Mouse (Mus musculus) limb, embryonic 15.5 days (tissue): ENCODE data around the gene Ssh1. TPM values are rescaled to one million over a fixed set of nuclear protein-coding genes. Genes with fewer than 3 reads are reported as not detected.

ENCODE experiments used
- ATAC-seq: fragments of 200-750 bp; cut with Nextera tagmentation; 2 replicates; pipeline ENCODE4 v1.8.0; 2017; ENCODE audit warnings: low read depth, moderate TSS enrichment; ENCODE audit not compliant: insufficient number of reproducible peaks, low FRiP score, low TSS enrichment
- H3K27ac ChIP-seq: fragments of 300-500 bp; sonication (generic); 2 replicates; pipeline ENCODE4 v1.5.1; 2015; ENCODE audit warnings: moderate library complexity, mild to moderate bottlenecking, inconsistent platforms
- H3K27me3 ChIP-seq: fragments of 300-500 bp; sonication (generic); 2 replicates; pipeline ENCODE4 v1.6.1; 2015; ENCODE audit warnings: inconsistent platforms
- H3K36me3 ChIP-seq: fragments of 300-500 bp; sonication (generic); 2 replicates; pipeline ENCODE4 v1.6.1; 2015; ENCODE audit warnings: inconsistent platforms
- H3K4me1 ChIP-seq: fragments of 300-500 bp; sonication (generic); 2 replicates; pipeline ENCODE4 v1.6.1; 2015; ENCODE audit warnings: inconsistent platforms
- H3K4me2 ChIP-seq: fragments of 300-500 bp; sonication (generic); 2 replicates; pipeline ENCODE4 v1.6.1; 2015; ENCODE audit warnings: mild to moderate bottlenecking, inconsistent platforms
- H3K4me3 ChIP-seq: fragments of 300-500 bp; sonication (generic); 2 replicates; pipeline ENCODE4 v1.5.1; 2015; ENCODE audit warnings: mild to moderate bottlenecking, inconsistent platforms
- H3K9ac ChIP-seq: fragments of 300-500 bp; sonication (generic); 2 replicates; pipeline ENCODE4 v1.6.1; 2015; ENCODE audit warnings: inconsistent platforms
- H3K9me3 ChIP-seq: fragments of 300-500 bp; sonication (generic); 2 replicates; pipeline ENCODE4 v1.6.1; 2016; ENCODE audit warnings: inconsistent platforms
- WGBS: fragments of 180-500 bp; shearing (Covaris S2); methylation state at CpG from one replicate; pipeline ENCODE4 v1.1.7; 2015; 5-methylcytosine and 5-hydroxymethylcytosine counted together
- polyA plus RNA-seq: library from polyadenylated mRNA; unstranded; fragments of >200 nt; fragmentation: Nextera tagmentation; extraction: Ambion mirVana; gene quantifications from 2 replicates; pipeline ENCODE4 v1.2.1, GENCODE M21; 2015

The Ssh1 gene
- polyA plus RNA-seq, 1 experiment from 2014 or later = 13.2 TPM

GRCm38 (mm10) chr5:113976597-113976996 lies 17.1 kb downstream of the Ssh1 start:
- no peak for ATAC-seq
- 81% methylated on average over 8 of the region's 8 CpGs for WGBS
- H3K27me3 ChIP-seq = no peaks in the 10 kb centered on the region
- no peaks in the 10 kb centered on the region for H3K9me3 ChIP-seq
- H3K4me3 ChIP-seq = no peak overlapping the region
- H3K9ac ChIP-seq = no peak overlapping the region
- peaks cover 12% of the 10 kb centered on the region; the same call in 1 of the 2 replicates for H3K36me3 ChIP-seq
- peak overlapping the region; percentile 59; the same call in 1 of the 2 replicates for H3K27ac ChIP-seq
- H3K4me1 ChIP-seq = peaks cover 42% of the 10 kb centered on the region
- H3K4me2 ChIP-seq = no peak overlapping the region

GRCm38 (mm10) chr5:113975538-113976215 lies 18.0 kb downstream of the Ssh1 start:
- Histone ChIP-seq H3K27ac (no peak overlapping the region), H3K27me3 (no peaks in the 10 kb centered on the region), H3K4me3 (no peak overlapping the region), H3K4me1 (peaks cover 42% of the 10 kb centered on the region), H3K36me3 (peaks cover 6% of the 10 kb centered on the region; the same call in 1 of the 2 replicates), H3K9ac (no peak overlapping the region), H3K4me2 (no peak overlapping the region), H3K9me3 (no peaks in the 10 kb centered on the region)
- ATAC-seq = no peak
- WGBS = 61% methylated on average over 9 of the region's 9 CpGs

GRCm38 (mm10) chr5:113974576-113974975 lies 19.1 kb downstream of the Ssh1 start:
- H3K9me3 ChIP-seq = no peaks in the 10 kb centered on the region
- 60% methylated on average over 15 of the region's 15 CpGs for WGBS
- peaks cover 14% of the 10 kb centered on the region for H3K36me3 ChIP-seq
- H3K9ac ChIP-seq = no peak overlapping the region
- H3K4me1 ChIP-seq = peaks cover 37% of the 10 kb centered on the region
- H3K27ac ChIP-seq = no peak overlapping the region
- no peak overlapping the region for H3K4me3 ChIP-seq
- no peaks in the 10 kb centered on the region for H3K27me3 ChIP-seq
- no peak for ATAC-seq
- H3K4me2 ChIP-seq = no peak overlapping the region

- H3K4me2 ChIP-seq = no peak overlapping the region
- H3K4me1 ChIP-seq = peaks cover 37% of the 10 kb centered on the region
- WGBS = 83% methylated on average over 8 of the region's 8 CpGs
- no peak for ATAC-seq
- no peak overlapping the region for H3K9ac ChIP-seq
- no peak overlapping the region for H3K4me3 ChIP-seq
- no peak overlapping the region for H3K27ac ChIP-seq
- H3K9me3 ChIP-seq = no peaks in the 10 kb centered on the region
- H3K36me3 ChIP-seq = peaks cover 21% of the 10 kb centered on the region
- no peaks in the 10 kb centered on the region for H3K27me3 ChIP-seq
Observed at GRCm38 (mm10) chr5:113973790-113974189, 19.9 kb downstream of the Ssh1 start.

GRCm38 (mm10) chr5:113972589-113973515 lies 20.8 kb downstream of the Ssh1 start:
- Histone ChIP-seq H3K4me2 (no peak overlapping the region), H3K27ac (no peak overlapping the region; the same call in 1 of the 2 replicates)
- 22% methylated on average over 18 of the region's 18 CpGs for WGBS

GRCm38 (mm10) chr5:113971434-113971960 lies 22.2 kb downstream of the Ssh1 start:
- WGBS = 78% methylated on average over 10 of the region's 10 CpGs
- H3K9ac ChIP-seq = no peak overlapping the region
- peaks cover 33% of the 10 kb centered on the region for H3K36me3 ChIP-seq
- no peaks in the 10 kb centered on the region for H3K27me3 ChIP-seq
- no peak overlapping the region for H3K4me2 ChIP-seq
- H3K4me1 ChIP-seq = peaks cover 33% of the 10 kb centered on the region
- no peak overlapping the region for H3K4me3 ChIP-seq
- no peaks in the 10 kb centered on the region for H3K9me3 ChIP-seq
- no peak for ATAC-seq
- H3K27ac ChIP-seq = no peak overlapping the region

More at GRCm38 (mm10) chr5:113972589-113973515, 20.8 kb downstream of the Ssh1 start:
- no peak for ATAC-seq
- peaks cover 35% of the 10 kb centered on the region for H3K4me1 ChIP-seq
- H3K36me3 ChIP-seq = peaks cover 28% of the 10 kb centered on the region
- H3K4me3 ChIP-seq = no peak overlapping the region
- no peaks in the 10 kb centered on the region for H3K27me3 ChIP-seq
- no peak overlapping the region for H3K9ac ChIP-seq
- H3K9me3 ChIP-seq = no peaks in the 10 kb centered on the region

GRCm38 (mm10) chr5:113968371-113968770 lies 25.3 kb downstream of the Ssh1 start:
- Histone ChIP-seq H3K4me3 (no peak overlapping the region), H3K36me3 (peaks cover 64% of the 10 kb centered on the region), H3K4me1 (peaks cover 8% of the 10 kb centered on the region), H3K4me2 (no peak overlapping the region), H3K27ac (no peak overlapping the region), H3K9me3 (no peaks in the 10 kb centered on the region), H3K9ac (no peak overlapping the region), H3K27me3 (no peaks in the 10 kb centered on the region)
- ATAC-seq = no peak
- WGBS = 75% methylated on average over 11 of the region's 11 CpGs

GRCm38 (mm10) chr5:113966452-113967150 lies 27.1 kb downstream of the Ssh1 start:
- WGBS = 81% methylated on average over 13 of the region's 13 CpGs
- Histone ChIP-seq H3K4me2 (no peak overlapping the region), H3K4me3 (no peak overlapping the region), H3K9ac (no peak overlapping the region), H3K27ac (no peak overlapping the region), H3K36me3 (peaks cover 74% of the 10 kb centered on the region), H3K27me3 (no peaks in the 10 kb centered on the region), H3K4me1 (no peaks in the 10 kb centered on the region), H3K9me3 (no peaks in the 10 kb centered on the region)
- ATAC-seq = no peak

- no peaks in the 10 kb centered on the region for H3K27me3 ChIP-seq
- H3K27ac ChIP-seq = no peak overlapping the region
- H3K4me2 ChIP-seq = no peak overlapping the region
- H3K4me3 ChIP-seq = no peak overlapping the region
- no peak overlapping the region for H3K9ac ChIP-seq
- no peak for ATAC-seq
- WGBS = 84% methylated on average over 7 of the region's 7 CpGs
- no peaks in the 10 kb centered on the region for H3K4me1 ChIP-seq
- H3K36me3 ChIP-seq = peaks cover 83% of the 10 kb centered on the region
- no peaks in the 10 kb centered on the region for H3K9me3 ChIP-seq
Observed at GRCm38 (mm10) chr5:113965659-113966185, 28.0 kb downstream of the Ssh1 start.

- H3K4me1 ChIP-seq = no peaks in the 10 kb centered on the region
- no peaks in the 10 kb centered on the region for H3K9me3 ChIP-seq
- no peak for ATAC-seq
- no peak overlapping the region for H3K9ac ChIP-seq
- no peak overlapping the region for H3K4me2 ChIP-seq
- no peak overlapping the region for H3K4me3 ChIP-seq
- no peak overlapping the region for H3K27ac ChIP-seq
- no peaks in the 10 kb centered on the region for H3K27me3 ChIP-seq
- 84% methylated on average over 14 of the region's 14 CpGs for WGBS
- peaks cover 80% of the 10 kb centered on the region for H3K36me3 ChIP-seq
Observed at GRCm38 (mm10) chr5:113964972-113965371, 28.7 kb downstream of the Ssh1 start.

GRCm38 (mm10) chr5:113961776-113962175 lies 31.9 kb downstream of the Ssh1 start:
- H3K36me3 ChIP-seq = peaks cover 70% of the 10 kb centered on the region
- no peak overlapping the region for H3K4me3 ChIP-seq
- H3K27me3 ChIP-seq = no peaks in the 10 kb centered on the region
- no peak for ATAC-seq
- no peak overlapping the region for H3K9ac ChIP-seq
- H3K27ac ChIP-seq = no peak overlapping the region
- 66% methylated on average over 7 of the region's 7 CpGs for WGBS
- H3K4me1 ChIP-seq = peaks cover 3% of the 10 kb centered on the region; the same call in 1 of the 2 replicates
- no peak overlapping the region for H3K4me2 ChIP-seq
- no peaks in the 10 kb centered on the region for H3K9me3 ChIP-seq
